Mouse (Mus musculus) gastrocnemius, postnatal 36 days (tissue): Measurements from ENCODE around the gene Fgfr2. TPM values are rescaled to one million over a fixed set of nuclear protein-coding genes. Genes with fewer than 3 reads are reported as not detected.

Experiments used
- DNase-seq, 2 experiments: peaks; one replicate each; pipeline ENCODE4 v3.0.0; 2022
- intact Hi-C: fragments of 180-260 bp; cut with DNase I; formaldehyde crosslinking; loops from one replicate; pipeline ENCODE4 v1.15.1; 2025
- total RNA-seq, 2 experiments: library from RNA; stranded (reverse); gene quantifications; 2 replicates each; pipeline ENCODE4 v1.2.3; 2021

The Fgfr2 gene
- total RNA-seq, 2 experiments from 2014 or later, result 0.28 to 0.49 TPM

DNA sequence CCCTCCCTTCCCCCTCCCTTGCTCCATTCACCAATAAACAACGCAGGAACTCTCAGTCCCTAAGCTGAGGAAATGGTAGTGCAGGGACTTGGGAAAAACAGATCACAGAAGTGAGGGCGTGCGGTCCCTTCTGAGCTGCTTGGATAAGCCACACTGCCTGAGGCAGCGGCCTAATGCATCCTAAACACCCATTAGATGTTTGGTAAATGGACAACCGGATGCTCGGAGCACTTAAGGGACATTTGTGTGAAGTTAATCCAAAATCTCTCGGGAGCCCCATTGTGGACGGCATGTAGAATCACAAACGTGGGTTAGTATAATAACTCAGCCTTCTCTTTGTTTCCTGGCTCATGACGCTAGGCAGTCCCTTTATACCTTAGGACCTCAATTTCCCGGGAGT, 791.0 kb downstream of the Fgfr2 start:
- DNase-seq, result no peak
- intact Hi-C loops, result no loop called here

DNA sequence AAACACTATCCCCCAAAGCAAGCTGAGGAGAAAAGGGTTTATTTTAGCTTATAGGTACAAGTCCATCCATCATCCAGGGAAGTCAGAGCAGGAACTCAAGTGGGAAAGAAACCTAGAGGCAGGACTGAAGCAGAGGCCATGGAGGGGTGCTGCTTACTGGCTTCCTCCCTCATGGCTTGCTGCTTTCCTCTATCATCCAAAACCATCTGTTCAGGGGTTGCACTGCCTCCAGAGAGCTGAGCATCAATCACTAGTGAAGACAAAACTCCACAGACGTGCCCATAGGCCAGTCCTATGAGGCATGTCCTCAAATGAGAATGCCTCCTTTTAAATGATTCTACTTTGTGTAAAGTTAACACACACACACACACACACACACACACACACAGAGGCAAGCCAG, 793.0 kb downstream of the Fgfr2 start:
- intact Hi-C loops, result no loop called here
- no peak for DNase-seq

DNA sequence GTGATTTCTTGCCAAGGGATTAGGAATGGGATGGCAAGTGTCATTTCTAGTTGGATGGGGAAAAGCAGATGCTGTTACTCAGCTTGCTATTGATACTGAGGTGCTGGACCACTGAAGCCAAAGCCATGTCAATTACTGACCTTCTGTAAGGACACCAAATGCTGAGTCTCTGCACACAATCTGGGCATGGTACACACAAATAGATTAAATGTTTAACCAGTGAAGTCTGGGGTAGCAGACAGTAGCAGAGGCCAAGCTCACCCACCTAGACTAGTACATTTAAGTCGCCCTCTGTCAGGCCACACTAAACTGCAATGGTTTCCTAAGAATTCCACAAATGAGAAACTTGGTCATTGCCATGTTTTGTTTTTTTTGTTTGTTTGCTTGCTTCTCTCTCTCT, 794.5 kb downstream of the Fgfr2 start:
- intact Hi-C loops, result no loop called here
- no peak for DNase-seq

DNA sequence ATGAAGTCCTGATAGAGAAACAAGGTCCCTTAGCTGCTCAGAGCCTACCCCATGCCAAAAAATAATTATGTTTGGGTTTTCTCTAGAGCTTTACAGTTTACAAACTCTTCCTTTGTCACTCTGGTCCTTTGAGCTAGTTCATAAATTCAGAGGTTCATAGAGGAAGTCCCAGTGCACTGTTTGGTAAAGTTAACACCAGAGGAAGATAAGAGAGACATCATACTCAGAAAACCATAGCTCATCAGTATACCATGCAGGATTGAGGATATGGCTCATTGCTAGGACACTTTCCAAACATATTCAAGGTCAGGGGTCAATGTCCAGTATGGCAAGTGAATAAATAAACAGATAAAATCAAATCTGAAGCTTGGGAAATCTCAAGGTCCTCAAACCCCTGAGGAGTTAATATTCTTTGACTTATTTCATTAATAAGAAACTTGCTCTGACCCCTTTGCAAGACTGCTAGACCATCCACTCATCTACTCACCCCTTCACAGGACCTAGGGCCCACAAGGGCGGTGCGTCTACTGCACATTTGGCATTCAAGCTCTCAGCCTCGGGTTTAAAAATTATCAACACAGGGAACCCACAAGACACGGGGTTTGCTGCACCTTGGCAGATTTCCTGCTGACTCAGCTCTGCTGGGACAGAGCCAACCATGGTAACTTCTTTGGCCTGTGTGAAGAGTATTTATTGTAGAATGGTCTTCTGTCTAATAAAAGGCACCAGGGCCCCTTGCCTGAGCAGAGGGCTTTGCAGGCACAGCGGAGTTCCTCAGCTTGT, 797.4 kb downstream of the Fgfr2 start:
- DNase-seq, result peak; percentile 38 to 53
- intact Hi-C loops, result no loop called here

DNA sequence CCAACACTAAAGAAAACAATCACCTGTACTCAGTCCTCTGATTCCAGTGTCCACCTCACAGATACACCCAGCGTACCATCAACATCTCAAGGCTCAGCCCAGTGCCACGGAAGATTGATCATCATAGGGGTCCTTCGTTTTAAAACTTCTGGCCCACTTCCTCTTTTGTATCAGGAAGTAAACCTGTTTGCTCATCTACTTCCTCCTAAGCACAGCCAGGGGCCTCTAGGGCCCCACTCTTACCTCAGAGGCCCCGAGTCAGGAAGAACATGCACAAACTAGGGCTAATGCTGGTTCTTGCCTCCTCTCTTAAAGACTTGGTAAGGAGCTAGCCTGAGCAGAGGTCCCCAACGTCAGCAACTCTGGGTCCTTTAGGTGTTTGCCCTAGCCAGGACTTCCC, 799.7 kb downstream of the Fgfr2 start:
- intact Hi-C loops, result no loop called here
- DNase-seq, result no peak

DNA sequence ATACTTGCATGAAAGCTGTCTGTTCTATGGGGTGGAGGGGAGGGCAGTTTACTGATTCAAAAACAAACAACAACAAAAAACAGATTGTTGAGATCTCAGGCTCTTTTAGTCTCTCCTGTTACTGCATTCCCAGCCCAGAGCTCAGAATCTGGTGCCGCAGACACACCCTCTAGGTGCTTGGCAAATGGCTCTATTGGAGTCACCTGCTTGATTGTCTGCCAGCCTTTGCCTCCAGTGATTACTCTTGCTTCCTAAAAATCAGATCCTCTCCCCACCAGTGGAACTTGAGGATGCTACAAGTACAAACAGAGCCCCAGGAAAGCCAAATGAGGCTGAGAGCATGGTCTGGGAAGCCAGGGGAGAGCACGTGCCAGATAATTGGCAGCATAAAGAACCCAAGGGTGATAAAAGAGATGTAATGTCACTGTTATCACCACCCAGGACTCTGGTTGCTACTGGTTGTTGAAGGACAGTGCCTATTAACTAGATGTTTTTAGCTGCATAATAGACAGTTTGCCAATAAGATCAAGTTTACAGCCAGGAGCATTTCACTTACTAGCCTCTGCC, 801.7 kb downstream of the Fgfr2 start:
- intact Hi-C loops, result no loop called here
- DNase-seq, result no peak

DNA sequence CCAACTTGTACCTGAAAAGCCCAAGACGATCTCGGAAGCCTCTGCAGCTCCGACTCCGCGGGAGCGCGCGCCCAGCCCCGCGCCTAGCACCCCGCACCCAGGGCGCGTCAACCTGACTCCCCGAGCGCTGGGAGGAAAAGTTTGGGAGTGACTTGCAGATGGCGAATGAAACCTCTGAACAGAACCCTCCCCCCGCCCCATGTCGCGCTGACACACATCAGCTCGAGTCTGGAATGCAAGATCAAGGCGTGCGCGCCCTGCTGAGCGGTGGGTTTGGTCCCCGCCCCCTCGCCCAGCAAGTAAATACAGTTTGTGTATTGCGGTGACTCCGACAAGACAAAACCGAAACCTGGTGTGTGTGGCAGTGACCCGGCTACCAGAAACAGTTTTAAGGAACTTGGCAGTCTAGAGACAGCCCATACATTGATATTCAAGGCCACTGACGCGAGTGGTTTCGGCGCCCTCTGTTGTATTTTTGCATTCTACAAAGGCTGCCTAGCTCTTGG, 806.1 kb downstream of the Fgfr2 start, which contains the start of gene Chst15:
TSS of gene Chst15 (minus strand) at position 193 of the 506 bp plus-strand sequence.
- peak; percentile 9 to 47 for DNase-seq
- intact Hi-C loops, result loop anchor here (2.0 kb wide), 2 partner anchors 90 to 158 kb away; no protein-coding TSS in a partner anchor

DNA sequence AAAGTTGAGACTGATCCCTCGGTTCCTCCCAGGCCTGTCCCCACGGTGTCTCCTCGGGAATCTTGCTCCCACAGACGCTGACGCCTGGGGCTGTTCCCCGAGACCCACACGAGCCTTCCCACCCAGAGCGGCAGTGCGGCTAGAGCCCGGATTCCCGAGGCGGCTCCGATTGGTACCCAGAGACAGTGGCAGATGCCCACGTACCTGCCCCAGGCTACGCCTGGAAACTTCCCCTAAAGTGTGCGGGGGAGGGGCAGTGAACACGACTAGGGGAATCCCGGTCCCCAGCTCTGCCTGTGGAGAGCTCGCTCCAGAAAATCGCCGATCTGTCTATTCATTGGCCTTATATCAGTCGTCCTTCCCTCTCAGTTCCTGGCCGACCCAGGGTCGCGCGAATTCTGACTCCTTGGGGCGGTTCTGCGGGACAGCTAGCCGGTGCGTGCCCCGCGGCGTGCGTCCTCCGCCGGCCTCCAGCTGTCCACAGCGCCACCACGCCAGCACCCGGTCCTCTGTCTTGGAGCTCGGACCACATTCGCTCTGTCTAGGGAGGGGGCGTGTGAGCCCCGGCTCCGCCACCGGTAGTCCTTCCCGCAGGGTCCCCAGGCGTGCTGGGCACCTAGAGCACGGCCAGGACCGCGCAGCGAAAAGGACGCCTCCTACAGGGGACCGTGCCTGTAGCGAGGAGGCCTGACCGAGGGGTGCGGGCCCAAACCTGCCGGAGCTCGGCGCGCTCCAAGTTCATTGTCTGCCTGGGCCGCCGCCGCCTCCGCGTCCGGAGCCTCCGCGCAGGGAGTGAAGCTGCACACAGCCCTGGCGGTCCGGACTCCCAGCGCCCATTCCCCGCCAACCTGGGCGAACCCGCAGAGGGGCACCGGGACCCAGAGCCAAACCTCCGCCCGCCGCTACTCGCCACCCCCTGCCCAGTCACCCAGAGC, 806.8 kb downstream of the Fgfr2 start:
- peak; percentile 39 to 65 for DNase-seq
- intact Hi-C loops, result loop anchor here (2.0 kb wide), 2 partner anchors 90 to 158 kb away; no protein-coding TSS in a partner anchor

DNA sequence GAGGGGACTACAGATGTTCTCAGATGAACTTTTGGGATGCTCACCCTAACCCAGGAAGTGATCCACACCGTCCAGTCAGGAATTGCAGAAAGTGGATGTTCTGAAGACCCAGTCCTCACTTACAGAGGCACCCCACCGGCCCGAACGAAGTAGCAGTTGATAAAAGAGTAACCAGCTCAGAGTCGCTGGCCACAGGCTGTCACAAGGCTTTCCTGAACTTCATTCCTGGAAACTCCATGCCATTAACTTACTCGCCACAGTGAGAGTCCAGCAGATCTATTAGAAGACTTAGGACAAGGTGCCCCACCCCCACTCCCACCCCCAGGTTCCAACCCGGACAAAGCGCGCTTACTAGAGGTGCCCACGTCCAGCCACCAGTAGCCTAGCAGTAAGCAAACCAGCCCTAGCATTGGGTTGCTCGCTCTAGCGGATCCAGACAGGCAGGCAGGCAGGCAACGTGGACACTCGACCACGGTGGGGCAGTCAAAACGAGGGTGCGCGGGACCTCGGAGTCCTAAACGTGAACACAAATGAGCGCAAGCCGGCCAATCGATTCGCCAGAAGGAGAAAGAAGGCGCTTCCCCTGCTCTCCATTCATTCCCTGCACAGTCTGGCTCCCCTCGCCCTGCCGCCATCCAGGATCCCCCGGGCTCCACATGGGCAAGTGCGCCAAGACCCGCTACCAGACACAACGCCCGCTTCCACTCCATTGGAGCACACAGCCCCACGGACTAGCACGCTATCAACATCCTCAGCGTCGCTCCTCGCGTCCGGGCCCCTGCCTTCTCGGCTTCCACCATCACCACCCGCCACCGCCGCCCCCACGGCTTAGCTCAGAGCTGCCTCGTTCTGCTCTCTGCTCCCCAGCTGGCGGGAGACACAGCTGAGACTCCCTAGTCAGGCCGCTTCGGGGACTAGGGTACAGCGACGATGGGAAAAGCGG, 807.7 kb downstream of the Fgfr2 start:
- peak; percentile 52 to 63 for DNase-seq
- intact Hi-C loops, result loop anchor here (2.0 kb wide), 2 partner anchors 89 to 159 kb away; no protein-coding TSS in a partner anchor

DNA sequence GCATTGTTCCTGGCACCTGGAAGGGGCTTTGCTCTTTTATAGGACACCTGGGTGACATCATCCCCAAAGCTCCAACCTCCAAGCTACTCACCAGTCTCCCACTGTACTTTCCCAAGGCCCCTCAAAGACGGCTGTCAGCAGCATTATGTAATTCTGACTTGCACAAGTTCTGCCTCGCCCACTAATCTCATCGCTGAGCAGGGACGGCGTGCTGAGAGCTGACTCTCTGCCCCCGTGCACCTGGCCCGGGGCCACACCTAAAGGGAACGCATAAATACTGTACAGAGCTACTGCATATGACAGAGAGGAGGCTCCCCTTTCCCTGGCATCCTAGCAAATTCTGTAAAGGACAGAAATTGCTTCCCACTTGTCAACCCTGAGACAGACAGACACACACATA, 810.8 kb downstream of the Fgfr2 start:
- intact Hi-C loops, result no loop called here
- DNase-seq, result no peak

DNA sequence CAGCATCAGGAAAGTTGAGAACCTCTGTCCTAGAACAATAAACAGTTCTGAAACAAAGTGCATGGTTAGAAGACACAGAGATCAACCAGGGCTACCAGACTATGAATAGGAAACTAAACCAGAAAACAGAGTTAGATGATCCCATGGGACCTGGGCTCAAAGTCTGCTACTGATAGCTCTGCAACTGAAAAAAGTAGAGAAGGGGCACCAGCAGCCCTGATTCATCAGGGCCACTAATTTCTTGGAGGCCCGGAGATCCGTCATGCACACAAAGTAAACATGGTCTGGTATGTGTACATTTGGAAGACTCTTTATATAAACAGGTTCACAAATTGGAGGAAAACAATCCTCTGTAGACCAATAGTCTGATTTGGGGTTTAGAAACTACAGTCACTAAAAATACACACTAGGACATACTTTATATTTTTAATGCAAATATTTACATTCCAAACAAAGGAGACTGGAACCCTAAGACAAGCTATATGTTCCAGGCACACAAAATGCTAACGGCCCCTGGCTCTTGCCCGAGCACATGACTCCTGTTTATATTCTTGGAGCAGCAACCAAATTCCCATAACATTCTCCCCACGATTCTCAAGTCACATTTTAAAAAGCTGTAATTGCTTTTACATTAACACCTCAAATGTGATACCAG, 814.5 kb downstream of the Fgfr2 start:
- no peak for DNase-seq
- intact Hi-C loops, result no loop called here

DNA sequence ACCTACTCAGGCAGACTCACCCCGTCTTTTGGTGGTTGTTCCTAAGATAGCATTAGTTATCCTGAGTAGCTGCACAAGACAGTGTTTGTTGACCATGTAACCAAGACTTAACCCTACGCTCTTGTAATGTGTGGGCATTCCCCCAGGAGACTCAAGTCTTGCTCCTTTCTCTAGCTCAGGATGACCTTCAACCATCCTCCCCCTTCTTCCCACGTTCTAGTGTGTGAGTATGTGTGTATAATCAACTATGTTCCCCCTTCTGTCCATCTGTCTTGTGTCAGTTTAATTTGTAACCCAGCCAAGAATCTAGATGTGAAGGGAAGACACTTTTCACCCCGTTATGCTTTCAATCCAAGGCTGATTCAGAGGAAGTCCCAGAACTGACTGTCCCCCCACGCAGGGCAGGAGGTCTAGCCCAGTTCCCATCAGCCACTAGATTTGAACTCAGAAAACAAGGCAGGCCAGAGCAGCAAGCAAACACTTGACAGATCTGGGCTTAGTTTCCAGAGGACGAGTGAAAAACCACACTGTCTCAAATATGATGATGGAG, 815.4 kb downstream of the Fgfr2 start:
- no peak for DNase-seq
- intact Hi-C loops, result no loop called here

DNA sequence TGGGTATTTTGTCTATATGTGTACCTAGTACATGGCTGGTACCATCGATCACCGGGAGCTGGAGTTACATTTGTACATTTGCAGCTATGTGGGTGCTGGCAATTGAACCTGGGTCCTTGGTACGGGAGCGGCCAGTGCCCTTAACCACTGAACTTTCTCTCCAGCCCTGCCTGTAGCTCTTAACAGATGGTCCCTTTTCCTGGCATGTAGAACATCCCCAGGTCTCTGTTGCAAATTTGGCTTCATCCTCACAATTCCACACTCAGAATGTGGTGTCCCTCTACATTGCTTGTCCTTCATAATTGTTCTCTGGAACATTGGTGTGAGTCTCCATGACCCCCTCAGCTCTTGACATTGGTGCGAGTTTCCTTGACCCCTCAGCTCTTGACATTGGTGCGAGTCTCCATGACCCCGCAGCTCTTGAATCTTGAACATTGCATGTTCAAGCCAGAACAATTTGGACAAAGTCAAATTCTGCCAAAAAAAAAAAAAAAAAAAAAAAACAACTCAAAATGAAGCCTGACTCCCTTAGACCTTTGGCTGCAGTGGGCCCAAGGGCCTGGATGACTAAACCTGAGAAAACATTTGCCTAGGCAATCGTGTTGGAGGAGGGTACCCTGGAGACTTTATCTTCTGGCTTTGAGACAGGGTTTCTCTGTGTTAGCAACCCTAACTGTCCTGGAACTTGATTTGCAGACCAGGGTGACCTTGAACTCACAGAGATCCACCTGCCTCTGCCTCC, 816.3 kb downstream of the Fgfr2 start:
- intact Hi-C loops, result no loop called here
- no peak for DNase-seq

DNA sequence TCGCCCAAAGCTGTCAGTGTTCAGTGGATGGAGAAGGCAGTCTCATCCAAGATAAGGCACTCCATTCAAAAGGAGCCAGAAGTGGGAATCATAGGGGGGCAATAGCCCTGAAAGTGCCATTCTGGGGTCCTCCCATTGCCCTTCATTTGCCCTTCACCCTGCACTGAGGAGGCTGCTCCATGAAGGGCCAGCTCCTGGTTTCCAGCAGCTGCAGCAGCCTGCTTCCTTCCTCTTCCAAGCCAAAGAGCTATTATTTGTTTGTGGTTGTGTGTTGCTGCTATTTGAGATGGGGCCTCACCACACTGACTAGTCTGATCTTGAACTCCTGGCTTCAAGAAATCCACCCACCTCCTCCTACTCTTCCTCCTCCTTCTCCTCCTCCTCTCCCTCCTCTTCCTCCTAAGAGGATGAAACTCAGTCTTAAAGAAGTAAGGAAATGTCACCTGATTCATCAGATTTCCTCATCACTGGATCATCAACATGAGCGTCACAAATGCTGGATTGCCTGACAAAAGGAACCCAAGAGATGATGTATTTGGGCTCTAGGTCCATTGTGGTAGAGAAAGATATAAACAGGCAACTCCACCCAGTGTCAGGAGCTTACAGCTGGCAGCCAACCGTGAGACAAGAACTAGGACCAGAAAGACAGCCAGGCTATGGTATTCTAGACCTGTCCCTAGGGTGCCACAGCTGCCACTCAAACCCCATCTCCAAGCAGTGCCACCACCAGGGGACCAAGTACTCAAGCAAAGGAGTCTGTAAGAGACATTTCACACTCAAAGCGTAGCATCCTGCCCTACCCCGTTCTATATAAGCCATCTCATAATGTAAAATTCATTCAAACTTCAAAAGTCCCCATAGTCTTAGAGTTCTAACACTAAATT, 817.4 kb downstream of the Fgfr2 start:
- no peak for DNase-seq
- intact Hi-C loops, result no loop called here

DNA sequence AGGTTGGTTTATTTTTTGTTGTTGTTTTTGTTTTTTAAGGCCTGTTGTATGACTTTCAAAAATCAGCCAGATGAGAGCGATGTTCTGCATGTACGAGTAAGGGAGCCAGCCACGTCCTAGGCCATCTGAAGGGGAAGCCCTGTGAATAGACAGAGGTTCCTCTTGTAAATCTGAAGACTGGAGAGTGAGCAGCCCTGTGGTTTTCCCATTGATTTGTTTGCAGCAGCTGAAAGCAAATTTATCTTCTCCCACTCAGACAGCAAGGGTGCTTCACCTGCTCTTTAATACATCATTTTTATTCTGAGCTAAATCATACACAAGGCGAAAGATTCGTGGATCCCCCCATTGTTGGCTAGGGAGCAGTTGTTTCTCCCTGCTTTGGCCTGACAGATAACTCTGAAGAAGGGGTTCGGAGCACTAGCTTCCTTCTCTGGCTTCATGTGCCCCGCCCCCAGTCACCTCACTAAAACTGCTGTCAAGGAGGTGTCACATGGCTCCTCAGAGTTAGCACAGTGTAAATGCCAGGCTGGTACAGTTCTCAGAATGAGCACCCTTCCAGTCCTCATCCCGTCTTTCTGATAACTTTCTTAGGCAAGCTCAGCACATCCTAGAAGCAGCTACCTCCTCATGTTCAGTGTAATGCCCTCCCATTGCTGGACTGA, 818.6 kb downstream of the Fgfr2 start:
- DNase-seq, result no peak
- intact Hi-C loops, result no loop called here

DNA sequence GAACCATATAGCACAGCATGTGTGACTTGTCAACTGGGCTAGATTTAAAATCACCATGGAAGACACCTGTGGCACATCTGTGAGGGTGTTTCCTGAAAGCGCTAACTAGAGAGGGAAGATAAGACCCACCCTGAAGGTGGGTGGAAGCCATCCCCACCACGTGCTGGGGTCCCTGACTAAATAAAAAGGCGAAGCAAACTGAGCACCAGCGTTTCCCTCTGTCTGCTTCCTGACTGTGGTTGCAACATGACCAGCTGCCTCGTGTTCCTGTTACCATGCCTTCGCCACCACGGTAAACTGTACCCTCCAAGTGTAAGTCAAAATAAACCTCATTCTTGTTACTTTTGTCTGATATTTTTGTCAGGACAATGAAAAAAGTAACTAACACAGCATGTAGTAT, 819.2 kb downstream of the Fgfr2 start:
- intact Hi-C loops, result no loop called here
- no peak for DNase-seq
